Mouse (Mus musculus) limb, embryonic 14.5 days (tissue): ENCODE measurements at regions not wholly inside any gene's neighbourhood (a gene's known extent, or its start where the extent isn't known, plus 50 kb on each side); places are given as distances from the start of the nearest gene placed in this dataset.

Experiments
- ATAC-seq: fragments of 200-750 bp; cut with Nextera tagmentation; 2 replicates; pipeline ENCODE4 v1.8.0; 2017; ENCODE audit warnings: low read depth, moderate number of reproducible peaks, moderate TSS enrichment; ENCODE audit not compliant: low FRiP score
- DNase-seq: peaks from one replicate; pipeline ENCODE4 v3.0.0-alpha.2; 2015; ENCODE audit warnings: low spot score
- H3K27ac ChIP-seq: fragments of 300-500 bp; sonication (generic); replicated peaks from 2 replicates; pipeline ENCODE4 v1.5.1; 2014; ENCODE audit warnings: low read depth, mild to moderate bottlenecking, low read length, moderate library complexity, mixed read lengths
- H3K27me3 ChIP-seq: fragments of 300-500 bp; sonication (generic); 2 replicates; pipeline ENCODE4 v1.6.1; 2014; ENCODE audit warnings: low read length, mixed read lengths; ENCODE audit not compliant: control insufficient read depth, insufficient read depth
- H3K36me3 ChIP-seq: fragments of 300-500 bp; sonication (generic); 2 replicates; pipeline ENCODE4 v1.6.1; 2014; ENCODE audit warnings: mild to moderate bottlenecking, low read length, moderate library complexity, mixed read lengths; ENCODE audit not compliant: control insufficient read depth, insufficient read depth
- H3K4me1 ChIP-seq: fragments of 300-500 bp; sonication (generic); 2 replicates; pipeline ENCODE4 v1.6.1; 2014; ENCODE audit warnings: antibody characterized with exemption, low read length, mixed read lengths; ENCODE audit not compliant: control insufficient read depth, insufficient read depth
- H3K4me2 ChIP-seq: fragments of 300-500 bp; sonication (generic); replicated peaks from 2 replicates; pipeline ENCODE4 v1.6.1; 2014; ENCODE audit warnings: low read depth, mild to moderate bottlenecking, low read length, moderate library complexity; ENCODE audit not compliant: severe bottlenecking
- H3K4me3 ChIP-seq: fragments of 300-500 bp; sonication (generic); replicated peaks from 2 replicates; pipeline ENCODE4 v1.5.1; 2014; ENCODE audit warnings: low read length
- H3K9ac ChIP-seq: fragments of 300-500 bp; sonication (generic); 2 replicates; pipeline ENCODE4 v1.6.1; 2014; ENCODE audit warnings: mild to moderate bottlenecking, low read depth, low read length, moderate library complexity; ENCODE audit not compliant: severe bottlenecking
- H3K9me3 ChIP-seq: fragments of 300-500 bp; sonication (generic); 2 replicates; pipeline ENCODE4 v1.6.1; 2016; ENCODE audit warnings: low read length; ENCODE audit not compliant: control insufficient read depth
- POLR2A ChIP-seq: fragments of 200-500 bp; IDR thresholded peaks from 2 replicates; pipeline ENCODE4 v1.8.0; 2012; ENCODE audit warnings: inconsistent platforms, mild to moderate bottlenecking, moderate library complexity, borderline replicate concordance; ENCODE audit not compliant: insufficient read depth, insufficient read length; ENCODE audit errors: extremely low read depth
- WGBS: fragments of 180-500 bp; shearing (Covaris S2); extraction: QIAGEN DNeasy Blood & Tissue Kit; methylation state at CpG from one replicate; pipeline ENCODE4 v1.1.7; 2014; 5-methylcytosine and 5-hydroxymethylcytosine counted together

DNA sequence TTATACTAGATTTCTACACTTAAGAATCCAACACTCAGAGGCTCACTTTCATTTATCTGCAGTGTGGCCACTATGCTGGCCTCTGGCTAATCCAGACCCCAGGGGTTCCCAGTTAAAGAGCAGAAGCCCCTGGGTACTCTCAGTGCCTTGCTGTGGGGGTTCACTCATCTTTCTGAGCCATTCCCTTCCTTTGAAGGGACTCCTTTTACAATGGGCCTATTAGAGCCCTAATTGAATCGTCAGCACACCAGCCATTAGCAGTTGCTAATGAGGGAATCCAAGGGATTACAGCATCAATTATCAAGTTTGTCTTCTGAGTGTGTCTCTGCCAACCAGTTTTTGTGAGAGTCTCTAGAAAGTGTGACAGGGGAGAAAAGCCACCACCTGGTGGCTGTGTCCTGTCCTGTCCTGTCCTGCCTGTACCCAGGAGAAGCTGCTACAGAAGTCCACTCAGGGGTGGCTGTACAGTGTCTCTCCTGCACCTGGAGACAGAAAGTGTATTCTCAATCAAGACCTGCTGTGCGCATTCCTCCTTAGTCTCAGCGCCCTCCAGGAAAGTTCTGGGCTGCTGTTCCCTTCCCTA is 188.1 kb downstream of the Emp1 start:
- Histone ChIP-seq H3K4me1 (no peaks in the 10 kb centered on the region), H3K9ac (no peak overlapping the region), H3K4me2 (no peak overlapping the region), H3K36me3 (no peaks in the 10 kb centered on the region), H3K9me3 (no peaks in the 10 kb centered on the region), H3K4me3 (no peak overlapping the region), H3K27ac (no peak overlapping the region), H3K27me3 (no peaks in the 10 kb centered on the region)
- WGBS = 18% methylated on average over 3 of the region's 3 CpGs
- no peak for TF ChIP-seq POLR2A
- DNase-seq (no peak), ATAC-seq (no peak)

DNA sequence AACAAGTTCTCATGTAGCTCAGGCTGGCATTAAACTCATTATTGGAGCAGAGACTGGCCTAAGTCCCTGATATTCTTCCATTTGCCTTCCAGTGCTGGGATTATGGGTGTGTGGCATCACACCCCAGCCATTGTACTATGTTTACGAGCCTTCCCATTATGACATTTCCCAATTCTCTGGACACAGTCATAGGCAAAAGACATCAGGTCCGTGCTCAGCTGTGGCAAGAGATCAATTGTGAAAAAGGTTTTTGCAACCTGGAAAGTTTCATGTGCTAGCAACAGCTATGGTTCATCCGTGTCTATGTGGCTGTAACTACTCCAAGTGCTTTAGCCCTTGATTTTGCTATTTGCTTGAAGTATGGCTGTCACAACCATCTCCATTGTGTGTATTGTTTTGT is 190.1 kb downstream of the Emp1 start:
- WGBS = 81% methylated on average over 3 of the region's 3 CpGs
- ATAC-seq = no peak
- DNase-seq = no peak

DNA sequence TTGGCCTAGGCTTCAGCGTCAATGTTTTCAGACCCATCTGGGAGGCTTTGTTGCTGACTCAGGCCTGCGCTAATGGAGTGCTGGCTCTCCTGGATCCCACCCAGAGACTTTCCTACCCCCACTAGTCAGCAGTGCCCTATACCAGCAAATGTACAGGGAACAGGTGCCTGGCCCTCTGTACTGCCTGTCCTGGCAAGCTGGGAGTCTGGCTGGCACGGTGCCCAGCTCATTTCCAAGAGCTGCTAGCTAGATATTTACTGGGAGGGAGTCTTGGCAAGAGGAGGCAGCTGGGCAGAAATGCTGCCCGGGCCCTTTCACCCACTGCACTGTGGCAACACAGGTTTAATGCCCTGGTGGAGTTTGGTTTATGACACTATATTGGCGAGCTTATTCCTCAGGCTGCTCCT is 197.2 kb downstream of the Emp1 start:
- ATAC-seq (peak; percentile 90), DNase-seq (peak; percentile 91)
- Histone ChIP-seq H3K27ac (no peak overlapping the region), H3K4me3 (no peak overlapping the region), H3K4me2 (no peak overlapping the region), H3K9ac (no peak overlapping the region), H3K4me1 (peaks cover 17% of the 10 kb centered on the region), H3K27me3 (no peaks in the 10 kb centered on the region), H3K9me3 (no peaks in the 10 kb centered on the region), H3K36me3 (no peaks in the 10 kb centered on the region)
- no peak for TF ChIP-seq POLR2A
- WGBS = 28% methylated on average over 5 of the region's 5 CpGs

More for the DNA sequence above, 190.1 kb downstream of the Emp1 start:
- H3K9ac ChIP-seq = no peak overlapping the region
- no peak overlapping the region for H3K4me3 ChIP-seq
- no peaks in the 10 kb centered on the region for H3K4me1 ChIP-seq
- H3K27ac ChIP-seq = no peak overlapping the region
- no peak for TF ChIP-seq POLR2A
- no peaks in the 10 kb centered on the region for H3K27me3 ChIP-seq
- no peaks in the 10 kb centered on the region for H3K9me3 ChIP-seq
- no peaks in the 10 kb centered on the region for H3K36me3 ChIP-seq
- H3K4me2 ChIP-seq = no peak overlapping the region

DNA sequence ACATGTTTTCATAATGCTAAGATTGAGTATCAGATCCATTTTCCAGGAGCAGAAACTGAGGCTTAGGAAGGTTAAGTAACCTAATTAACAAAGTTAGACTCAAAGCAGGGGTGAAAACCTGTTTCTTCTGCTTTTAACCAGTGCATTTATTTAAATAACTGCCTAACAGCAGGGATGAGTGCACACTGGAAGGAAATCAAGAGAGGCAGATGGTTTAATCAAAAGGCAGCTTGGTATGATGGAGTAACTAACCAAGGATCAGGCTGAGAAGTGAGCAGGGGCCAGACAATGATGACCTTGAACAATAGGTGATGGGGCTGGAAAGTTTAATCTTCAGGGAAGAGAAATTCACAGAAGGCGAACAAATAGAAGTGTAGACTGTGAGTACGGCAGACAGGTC is 199.9 kb downstream of the Emp1 start:
- H3K27ac ChIP-seq = no peak overlapping the region
- H3K9ac ChIP-seq = no peak overlapping the region
- no peak for DNase-seq
- ATAC-seq = no peak
- no peaks in the 10 kb centered on the region for H3K36me3 ChIP-seq
- H3K27me3 ChIP-seq = no peaks in the 10 kb centered on the region
- no peaks in the 10 kb centered on the region for H3K9me3 ChIP-seq
- WGBS = 92% methylated on average over 2 of the region's 2 CpGs
- peaks cover 17% of the 10 kb centered on the region for H3K4me1 ChIP-seq
- H3K4me3 ChIP-seq = no peak overlapping the region
- TF ChIP-seq POLR2A = no peak
- no peak overlapping the region for H3K4me2 ChIP-seq

DNA sequence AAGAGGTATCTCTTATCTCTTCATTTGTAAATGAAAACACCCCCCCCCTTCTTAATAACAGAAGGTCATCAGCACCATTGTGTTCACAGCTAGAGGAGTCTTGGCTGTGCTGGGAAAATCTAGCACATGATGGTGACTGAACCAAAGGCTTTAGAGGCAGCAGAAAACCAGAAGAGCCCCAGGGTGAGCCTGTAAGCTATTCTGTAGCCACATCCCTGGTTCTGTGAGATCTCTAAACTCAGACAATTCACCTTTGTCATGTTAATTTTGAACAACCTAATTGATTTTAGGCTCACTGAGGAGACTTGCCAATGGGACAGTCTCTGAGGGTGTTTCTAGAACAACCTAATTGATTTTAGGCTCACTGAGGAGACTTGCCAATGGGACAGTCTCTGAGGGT is 201.4 kb downstream of the Emp1 start:
- no peak for TF ChIP-seq POLR2A
- Histone ChIP-seq H3K4me2 (no peak overlapping the region), H3K9ac (no peak overlapping the region), H3K9me3 (no peaks in the 10 kb centered on the region), H3K4me1 (peaks cover 13% of the 10 kb centered on the region), H3K27me3 (no peaks in the 10 kb centered on the region), H3K36me3 (no peaks in the 10 kb centered on the region), H3K4me3 (no peak overlapping the region), H3K27ac (no peak overlapping the region)
- ATAC-seq = no peak
- no peak for DNase-seq

DNA sequence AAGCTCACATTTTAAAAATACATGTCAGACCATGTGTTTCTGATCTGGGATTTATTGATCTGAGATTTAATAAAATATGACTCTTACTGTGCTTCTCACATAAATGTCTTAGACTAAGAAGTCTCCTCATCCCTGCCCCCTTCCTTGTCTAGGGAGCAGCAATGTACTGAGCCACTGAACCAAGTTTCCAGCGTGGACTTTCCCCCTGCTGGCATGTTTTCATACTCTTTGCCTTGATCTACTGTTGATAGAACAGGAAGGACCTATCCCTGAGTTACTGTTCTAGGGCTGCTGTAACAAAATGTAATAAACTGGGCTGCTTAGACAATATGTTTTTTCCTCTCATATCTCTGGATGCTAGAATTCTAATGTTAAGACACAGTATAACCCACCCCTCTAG is 206.7 kb downstream of the Emp1 start:
- DNase-seq (no peak), ATAC-seq (no peak)
- Histone ChIP-seq H3K27me3 (no peaks in the 10 kb centered on the region), H3K9ac (no peak overlapping the region), H3K27ac (no peak overlapping the region), H3K4me3 (no peak overlapping the region), H3K9me3 (no peaks in the 10 kb centered on the region), H3K4me2 (no peak overlapping the region), H3K36me3 (no peaks in the 10 kb centered on the region), H3K4me1 (no peaks in the 10 kb centered on the region)
- no peak for TF ChIP-seq POLR2A
- WGBS = 26% methylated on average over 1 of the region's 1 CpGs
